Mouse (Mus musculus): ENCODE data around the gene Themis3. TPM values are rescaled to one million over a fixed set of nuclear protein-coding genes. Genes with fewer than 3 reads are reported as not detected.
"Not testable (repeated sequence)": the region's sequence is repeated elsewhere in the genome, so short reads cannot be mapped to it uniquely, and the experiment has no call there.

Gene Themis3
- polyA plus RNA-seq, 1 experiment = not detected

- Histone ChIP-seq H3K4me3 (ENCODE audit: insufficient read depth, low read length) (no peak overlapping the region), H3K4me1 (ENCODE audit: control insufficient read depth, insufficient read depth, low read length) (no peaks in the 10 kb centered on the region), H3K27ac (ENCODE audit: insufficient read depth, low read depth, low read length) (no peak overlapping the region)
- TF ChIP-seq POLR2A (IDR thresholded peaks at IDR 0.05; ENCODE audit: borderline replicate concordance, low read depth, low read length) (no peak), CTCF (IDR thresholded peaks at IDR 0.05; ENCODE audit: low read depth, low read length) (no peak)
Measured at GRCm38 (mm10) chr17:66563551-66563950, 30.9 kb downstream of the Themis3 start.

- H3K4me3 ChIP-seq (ENCODE audit: insufficient read depth, low read length) = no peak overlapping the region
- TF ChIP-seq POLR2A (IDR thresholded peaks at IDR 0.05; ENCODE audit: borderline replicate concordance, low read depth, low read length) (no peak), CTCF (IDR thresholded peaks at IDR 0.05; ENCODE audit: low read depth, low read length) (no peak)
- no peak overlapping the region for H3K27ac ChIP-seq (ENCODE audit: insufficient read depth, low read depth, low read length)
- H3K4me1 ChIP-seq (ENCODE audit: control insufficient read depth, insufficient read depth, low read length) = no peaks in the 10 kb centered on the region
Measured at GRCm38 (mm10) chr17:66561380-66561779, 33.0 kb downstream of the Themis3 start.

- Histone ChIP-seq H3K27ac (ENCODE audit: insufficient read depth, low read depth, low read length) (no peak overlapping the region), H3K4me3 (ENCODE audit: insufficient read depth, low read length) (no peak overlapping the region), H3K4me1 (ENCODE audit: control insufficient read depth, insufficient read depth, low read length) (no peaks in the 10 kb centered on the region)
- TF ChIP-seq POLR2A (IDR thresholded peaks at IDR 0.05; ENCODE audit: borderline replicate concordance, low read depth, low read length) (no peak), CTCF (IDR thresholded peaks at IDR 0.05; ENCODE audit: low read depth, low read length) (no peak)
Measured at GRCm38 (mm10) chr17:66558404-66559317, 35.8 kb downstream of the Themis3 start.

- Histone ChIP-seq H3K4me1 (ENCODE audit: control insufficient read depth, insufficient read depth, low read length) (no peaks in the 10 kb centered on the region), H3K27ac (ENCODE audit: insufficient read depth, low read depth, low read length) (no peak overlapping the region), H3K4me3 (ENCODE audit: insufficient read depth, low read length) (no peak overlapping the region)
- no peak for TF ChIP-seq CTCF (IDR thresholded peaks at IDR 0.05; ENCODE audit: low read depth, low read length)
Measured at GRCm38 (mm10) chr17:66552690-66553089, 41.7 kb downstream of the Themis3 start.

- no peak overlapping the region for H3K27ac ChIP-seq (ENCODE audit: insufficient read depth, low read depth, low read length)
- TF ChIP-seq POLR2A (IDR thresholded peaks at IDR 0.05; ENCODE audit: borderline replicate concordance, low read depth, low read length) (no peak), CTCF (IDR thresholded peaks at IDR 0.05; ENCODE audit: low read depth, low read length) (no peak)
- no peak overlapping the region for H3K4me3 ChIP-seq (ENCODE audit: insufficient read depth, low read length)
- H3K4me1 ChIP-seq (ENCODE audit: control insufficient read depth, insufficient read depth, low read length) = no peaks in the 10 kb centered on the region
Measured at GRCm38 (mm10) chr17:66550486-66550885, 43.9 kb downstream of the Themis3 start.

DNA sequence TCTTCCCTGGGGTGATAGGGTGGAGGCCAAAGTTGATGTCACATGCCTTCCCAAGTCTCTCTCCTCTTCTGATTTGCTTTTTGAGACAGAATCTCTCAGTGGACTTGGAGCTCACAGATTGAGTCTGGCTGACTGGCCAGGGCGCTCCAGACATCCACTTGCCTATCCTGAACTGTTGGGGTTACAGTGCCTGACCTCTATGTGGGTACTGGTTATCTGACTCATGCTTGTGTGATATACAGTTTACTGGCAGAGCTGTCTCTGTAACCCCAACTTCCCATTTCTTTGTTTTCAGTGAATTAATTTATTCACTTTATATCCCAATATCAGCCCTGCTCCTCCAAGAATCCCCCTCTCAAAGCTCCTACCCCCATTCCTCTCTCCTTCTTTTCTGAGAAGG is 62.1 kb downstream of the Themis3 start:
- no peak overlapping the region for H3K27ac ChIP-seq (ENCODE audit: insufficient read depth, low read depth, low read length)
- H3K4me3 ChIP-seq (ENCODE audit: insufficient read depth, low read length) = no peak overlapping the region
- no peak for TF ChIP-seq POLR2A (IDR thresholded peaks at IDR 0.05; ENCODE audit: borderline replicate concordance, low read depth, low read length)
- no peak for TF ChIP-seq CTCF (IDR thresholded peaks at IDR 0.05; ENCODE audit: low read depth, low read length)

GRCm38 (mm10) chr17:66523396-66523795 is 71.0 kb downstream of the Themis3 start:
- Histone ChIP-seq H3K4me1 (ENCODE audit: control insufficient read depth, insufficient read depth, low read length) (peaks cover 4% of the 10 kb centered on the region; the same call in 1 of the 2 replicates), H3K4me3 (ENCODE audit: insufficient read depth, low read length) (no peak overlapping the region), H3K27ac (ENCODE audit: insufficient read depth, low read depth, low read length) (no peak overlapping the region)
- TF ChIP-seq CTCF (IDR thresholded peaks at IDR 0.05; ENCODE audit: low read depth, low read length) (no peak), POLR2A (IDR thresholded peaks at IDR 0.05; ENCODE audit: borderline replicate concordance, low read depth, low read length) (no peak)

More for the DNA sequence above, 62.1 kb downstream of the Themis3 start:
- H3K4me1 ChIP-seq (ENCODE audit: control insufficient read depth, insufficient read depth, low read length) = no peaks in the 10 kb centered on the region

- not testable (repeated sequence) for H3K4me3 ChIP-seq (ENCODE audit: insufficient read depth, low read length); H3K4me1 ChIP-seq (ENCODE audit: control insufficient read depth, insufficient read depth, low read length); H3K27ac ChIP-seq (ENCODE audit: insufficient read depth, low read depth, low read length)
Measured at GRCm38 (mm10) chr17:66522631-66523030, 71.8 kb downstream of the Themis3 start.

DNA sequence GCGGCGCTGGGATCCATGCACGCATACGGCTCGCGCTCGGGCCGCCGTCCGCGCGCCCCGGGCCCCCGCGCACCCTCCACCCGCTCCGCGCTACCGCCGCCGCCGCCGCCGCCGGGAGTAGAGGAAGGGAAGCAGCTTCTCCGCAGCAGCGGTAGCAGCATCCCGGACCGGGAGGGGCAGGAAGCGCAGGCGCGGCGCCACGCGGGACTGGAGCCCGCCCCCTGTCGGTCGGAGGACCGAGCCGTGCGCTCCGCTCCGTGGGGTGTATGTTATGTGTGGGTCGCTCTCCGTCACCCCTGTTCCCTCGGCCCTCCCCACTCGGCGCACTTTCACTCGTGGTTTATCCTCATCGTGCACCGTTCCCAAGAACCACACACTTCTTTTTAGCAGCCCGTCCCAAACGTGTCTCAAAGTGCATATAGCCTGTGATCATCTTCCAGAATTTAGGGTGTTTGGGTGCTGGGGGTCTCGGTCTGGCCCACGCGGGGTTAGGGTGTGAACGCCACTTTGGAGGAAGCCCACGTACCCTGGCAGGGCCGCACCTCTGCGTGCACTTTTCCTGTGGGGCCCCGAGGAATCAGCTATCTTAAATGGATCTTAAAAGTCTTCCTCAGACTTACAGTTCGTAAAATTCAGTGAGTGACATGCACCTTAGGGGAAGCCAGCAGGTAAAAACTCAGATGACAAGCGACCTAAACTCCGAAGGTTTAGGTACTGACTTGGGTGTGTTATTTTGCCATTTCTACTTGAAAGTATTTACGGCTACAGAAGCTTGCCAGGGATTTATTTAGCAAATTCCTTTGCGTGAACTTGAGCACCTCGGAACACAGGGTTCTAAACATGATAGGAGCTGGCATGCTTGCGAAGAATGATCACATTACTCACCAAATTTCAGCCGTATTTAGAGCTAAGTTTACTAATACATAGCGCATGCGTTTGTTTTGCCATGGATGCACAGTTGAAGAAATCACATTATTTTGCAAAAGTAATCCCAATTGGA is 74.6 kb downstream of the Themis3 start, which contains the start of gene Rab12:
TSS of gene Rab12 (minus strand) at position 176 of the 1,000 bp plus-strand sequence.
- Histone ChIP-seq H3K4me1 (ENCODE audit: control insufficient read depth, insufficient read depth, low read length) (peaks cover 19% of the 10 kb centered on the region), H3K4me3 (ENCODE audit: insufficient read depth, low read length) (peak within 1 kb of the TSS; percentile 84), H3K27ac (ENCODE audit: insufficient read depth, low read depth, low read length) (peak within 1 kb of the TSS; percentile 12; the same call in 1 of the 2 replicates)
- TF ChIP-seq CTCF (IDR thresholded peaks at IDR 0.05; ENCODE audit: low read depth, low read length) (peak; percentile 47), POLR2A (IDR thresholded peaks at IDR 0.05; ENCODE audit: borderline replicate concordance, low read depth, low read length) (no peak)

Measured in bone marrow macrophage, adult 2 months (primary cell).